Mouse (Mus musculus): ENCODE data around the gene Map10.

DNA sequence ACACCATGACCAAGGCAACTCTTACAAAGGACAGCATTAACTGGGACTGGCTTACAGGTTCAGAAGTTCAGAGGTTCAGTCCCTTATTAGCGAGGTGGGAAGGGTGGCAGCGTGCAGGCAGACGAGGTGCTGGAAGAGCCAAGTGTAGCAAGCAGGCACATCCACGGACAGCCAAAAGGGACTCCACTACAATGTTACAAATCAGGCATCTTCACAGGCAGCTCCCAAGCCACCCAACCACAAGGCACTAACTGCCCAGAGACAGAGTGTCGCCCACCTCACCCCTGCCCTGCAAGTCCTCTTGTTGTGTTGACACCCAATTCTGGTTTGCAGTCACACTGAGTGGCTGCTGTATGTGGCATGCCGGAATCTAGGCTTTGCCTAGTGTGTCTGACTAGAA lies 34.8 kb downstream of the Map10 start:
- TF ChIP-seq CTCF (IDR thresholded peaks at IDR 0.05) (no peak), EP300 (IDR thresholded peaks at IDR 0.05) (no peak)
